Mouse (Mus musculus) midbrain, embryonic 14.5 days (tissue): ENCODE data around the gene Npvf. TPM values are rescaled to one million over a fixed set of nuclear protein-coding genes. Genes with fewer than 3 reads are reported as not detected.

Source experiments
- ATAC-seq: fragments of 200-750 bp; cut with Nextera tagmentation; 2 replicates; pipeline ENCODE4 v1.8.0; 2017; ENCODE audit warnings: moderate number of reproducible peaks, moderate library complexity; ENCODE audit not compliant: low FRiP score, low TSS enrichment
- DNase-seq: peaks from one replicate; pipeline ENCODE4 v3.0.0-alpha.2; 2015
- H3K27ac ChIP-seq: fragments of 300-500 bp; sonication (generic); replicated peaks from 2 replicates; pipeline ENCODE4 v1.5.1; 2014; ENCODE audit warnings: mild to moderate bottlenecking, low read depth, low read length, moderate library complexity
- H3K27me3 ChIP-seq: fragments of 300-500 bp; sonication (generic); 2 replicates; pipeline ENCODE4 v1.6.1; 2014; ENCODE audit warnings: low read length, control low read depth, mixed read lengths; ENCODE audit not compliant: control insufficient read depth, insufficient read depth
- H3K36me3 ChIP-seq: fragments of 300-500 bp; sonication (generic); 2 replicates; pipeline ENCODE4 v1.6.1; 2014; ENCODE audit warnings: low read length, control low read depth; ENCODE audit not compliant: control insufficient read depth, insufficient read depth
- H3K4me1 ChIP-seq: fragments of 300-500 bp; sonication (generic); 2 replicates; pipeline ENCODE4 v1.6.1; 2014; ENCODE audit warnings: mild to moderate bottlenecking, antibody characterized with exemption, low read length, control low read depth; ENCODE audit not compliant: control insufficient read depth, insufficient read depth
- H3K4me2 ChIP-seq: fragments of 300-500 bp; sonication (generic); 2 replicates; pipeline ENCODE4 v1.6.1; 2014; ENCODE audit warnings: mild to moderate bottlenecking, low read length, moderate library complexity
- H3K4me3 ChIP-seq: fragments of 300-500 bp; sonication (generic); replicated peaks from 2 replicates; pipeline ENCODE4 v1.5.1; 2014; ENCODE audit warnings: low read depth, low read length
- H3K9ac ChIP-seq: fragments of 300-500 bp; sonication (generic); replicated peaks from 2 replicates; pipeline ENCODE4 v1.6.1; 2014; ENCODE audit warnings: mild to moderate bottlenecking, low read length, moderate library complexity
- H3K9me3 ChIP-seq: fragments of 300-500 bp; sonication (generic); 2 replicates; pipeline ENCODE4 v1.6.1; 2016; ENCODE audit warnings: low read length, control low read depth, mixed read lengths; ENCODE audit not compliant: control insufficient read depth
- WGBS: fragments of 180-500 bp; shearing (Covaris S2); extraction: QIAGEN DNeasy Blood & Tissue Kit; methylation state at CpG from one replicate; pipeline ENCODE4 v1.1.7; 2014; 5-methylcytosine and 5-hydroxymethylcytosine counted together
- polyA plus RNA-seq: library from polyadenylated mRNA; unstranded; fragments of >200 nt; fragmentation: Nextera tagmentation; extraction: Ambion mirVana; gene quantifications from 2 replicates; pipeline ENCODE4 v1.2.1, GENCODE M21; 2014

Gene Npvf
- 0.37 and 0.57 TPM in 2 replicates for polyA plus RNA-seq

- H3K36me3 ChIP-seq: no peaks in the 10 kb centered on the region
- no peaks in the 10 kb centered on the region for H3K27me3 ChIP-seq
- no peak within 1 kb of the TSS for H3K9ac ChIP-seq
- H3K9me3 ChIP-seq: no peaks in the 10 kb centered on the region
- no peak within 1 kb of the TSS for H3K27ac ChIP-seq
- no peak within 1 kb of the TSS for H3K4me3 ChIP-seq
- no peaks in the 10 kb centered on the region for H3K4me1 ChIP-seq
- ATAC-seq (no peak), DNase-seq (no peak)
- H3K4me2 ChIP-seq: no peak within 1 kb of the TSS
- 76% methylated on average over 4 of the region's 4 CpGs for WGBS
Measured at GRCm38 (mm10) chr6:50654356-50654755, at the start of gene Npvf. TSS of gene Npvf (minus strand) at chr6:50654439.

GRCm38 (mm10) chr6:50689121-50689815 is 35.0 kb upstream of the Npvf start:
- no peaks in the 10 kb centered on the region for H3K36me3 ChIP-seq
- peak; percentile 64 for DNase-seq
- no peaks in the 10 kb centered on the region for H3K4me1 ChIP-seq
- H3K4me3 ChIP-seq: no peak overlapping the region
- H3K27ac ChIP-seq: peak overlapping the region; percentile 43
- H3K4me2 ChIP-seq: no peak overlapping the region
- 57% methylated on average over 15 of the region's 15 CpGs for WGBS
- no peaks in the 10 kb centered on the region for H3K9me3 ChIP-seq
- no peak overlapping the region for H3K9ac ChIP-seq
- peak; percentile 57; the same call in 1 of the 2 replicates for ATAC-seq
- no peaks in the 10 kb centered on the region for H3K27me3 ChIP-seq

GRCm38 (mm10) chr6:50684646-50685415 is 30.6 kb upstream of the Npvf start:
- Histone ChIP-seq H3K4me2 (no peak overlapping the region), H3K9ac (no peak overlapping the region), H3K4me3 (no peak overlapping the region), H3K4me1 (0 out of 2 replicates have a peak, but pooled peaks cover 5% of the 10 kb centered on the region), H3K27me3 (no peaks in the 10 kb centered on the region), H3K36me3 (no peaks in the 10 kb centered on the region), H3K27ac (no peak overlapping the region), H3K9me3 (no peaks in the 10 kb centered on the region)
- WGBS: 60% methylated on average over 7 of the region's 7 CpGs
- ATAC-seq (no peak), DNase-seq (no peak)

DNA sequence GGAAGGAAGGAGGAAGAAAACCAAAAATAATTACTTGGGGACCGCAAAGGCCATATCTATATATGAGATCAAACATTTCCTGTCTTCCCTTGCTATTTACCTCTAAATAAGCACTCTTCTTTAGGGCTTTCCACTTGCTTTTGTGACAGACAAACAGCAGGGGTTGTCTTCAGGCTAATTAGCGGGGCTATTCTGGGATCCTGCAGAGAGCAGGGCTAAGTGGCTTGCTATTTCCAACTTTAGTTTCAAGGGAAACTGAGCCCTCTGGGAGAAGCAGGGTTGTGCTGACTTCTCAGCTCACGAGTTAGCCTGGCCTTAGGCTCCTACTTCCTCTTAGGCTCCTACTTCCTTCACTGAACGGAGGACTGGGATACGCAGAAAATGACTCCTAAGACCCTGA is 27.3 kb upstream of the Npvf start:
- DNase-seq: no peak
- no peak overlapping the region for H3K9ac ChIP-seq
- H3K9me3 ChIP-seq: no peaks in the 10 kb centered on the region
- H3K27ac ChIP-seq: no peak overlapping the region
- no peak overlapping the region for H3K4me3 ChIP-seq
- H3K4me2 ChIP-seq: no peak overlapping the region
- no peaks in the 10 kb centered on the region for H3K27me3 ChIP-seq
- 37% methylated on average over 5 of the region's 5 CpGs for WGBS
- ATAC-seq: no peak
- H3K4me1 ChIP-seq: 0 out of 2 replicates have a peak, but pooled peaks cover 5% of the 10 kb centered on the region
- no peaks in the 10 kb centered on the region for H3K36me3 ChIP-seq

GRCm38 (mm10) chr6:50680224-50681215 is 26.3 kb upstream of the Npvf start:
- H3K27ac ChIP-seq: no peak overlapping the region
- no peak overlapping the region for H3K9ac ChIP-seq
- H3K4me3 ChIP-seq: no peak overlapping the region
- H3K36me3 ChIP-seq: no peaks in the 10 kb centered on the region
- H3K4me1 ChIP-seq: 0 out of 2 replicates have a peak, but pooled peaks cover 5% of the 10 kb centered on the region
- no peaks in the 10 kb centered on the region for H3K9me3 ChIP-seq
- 61% methylated on average over 20 of the region's 20 CpGs for WGBS
- H3K4me2 ChIP-seq: no peak overlapping the region
- H3K27me3 ChIP-seq: no peaks in the 10 kb centered on the region
- ATAC-seq (no peak), DNase-seq (peak; percentile 40)

- Histone ChIP-seq H3K27me3 (no peaks in the 10 kb centered on the region), H3K4me3 (no peak overlapping the region), H3K36me3 (no peaks in the 10 kb centered on the region), H3K4me2 (no peak overlapping the region), H3K9ac (no peak overlapping the region), H3K4me1 (0 out of 2 replicates have a peak, but pooled peaks cover 5% of the 10 kb centered on the region), H3K9me3 (no peaks in the 10 kb centered on the region), H3K27ac (no peak overlapping the region)
- WGBS: 90% methylated on average over 2 of the region's 2 CpGs
- ATAC-seq (no peak), DNase-seq (no peak)
Measured at GRCm38 (mm10) chr6:50679486-50679828, 25.2 kb upstream of the Npvf start.

- Histone ChIP-seq H3K9me3 (no peaks in the 10 kb centered on the region), H3K27ac (no peak overlapping the region), H3K36me3 (no peaks in the 10 kb centered on the region), H3K9ac (no peak overlapping the region), H3K27me3 (no peaks in the 10 kb centered on the region), H3K4me3 (no peak overlapping the region), H3K4me2 (no peak overlapping the region), H3K4me1 (0 out of 2 replicates have a peak, but pooled peaks cover 5% of the 10 kb centered on the region)
- DNase-seq (peak; percentile 93), ATAC-seq (peak; percentile 50; the same call in 1 of the 2 replicates)
- WGBS: 31% methylated on average over 8 of the region's 8 CpGs
Measured at GRCm38 (mm10) chr6:50678826-50679485, 24.7 kb upstream of the Npvf start.

- no peak for DNase-seq
Measured at GRCm38 (mm10) chr6:50671191-50671590, 17.0 kb upstream of the Npvf start.

More at GRCm38 (mm10) chr6:50671191-50671590, 17.0 kb upstream of the Npvf start:
- H3K27ac ChIP-seq: no peak overlapping the region
- no peaks in the 10 kb centered on the region for H3K27me3 ChIP-seq
- H3K9me3 ChIP-seq: no peaks in the 10 kb centered on the region
- H3K9ac ChIP-seq: no peak overlapping the region
- no peak overlapping the region for H3K4me3 ChIP-seq
- no peaks in the 10 kb centered on the region for H3K36me3 ChIP-seq
- no peak for ATAC-seq
- no peaks in the 10 kb centered on the region for H3K4me1 ChIP-seq
- no peak overlapping the region for H3K4me2 ChIP-seq
- 85% methylated on average over 3 of the region's 3 CpGs for WGBS
